Mouse (Mus musculus): ENCODE data around the gene Dennd6b. TPM values are rescaled to one million over a fixed set of nuclear protein-coding genes. Genes with fewer than 3 reads are reported as not detected.

Gene Dennd6b
- total RNA-seq (2015) (0.71 and 1.4 TPM in 2 replicates), total RNA-seq (2017) (0.59 and 0.89 TPM in 2 replicates)

GRCm38 (mm10) chr15:89196313-89196706 lies at the start of gene Dennd6b:
TSS of gene Dennd6b (minus strand) at chr15:89196496.
- ATAC-seq (ENCODE audit: poor library complexity, severe bottlenecking), result peak; percentile 98

DNA sequence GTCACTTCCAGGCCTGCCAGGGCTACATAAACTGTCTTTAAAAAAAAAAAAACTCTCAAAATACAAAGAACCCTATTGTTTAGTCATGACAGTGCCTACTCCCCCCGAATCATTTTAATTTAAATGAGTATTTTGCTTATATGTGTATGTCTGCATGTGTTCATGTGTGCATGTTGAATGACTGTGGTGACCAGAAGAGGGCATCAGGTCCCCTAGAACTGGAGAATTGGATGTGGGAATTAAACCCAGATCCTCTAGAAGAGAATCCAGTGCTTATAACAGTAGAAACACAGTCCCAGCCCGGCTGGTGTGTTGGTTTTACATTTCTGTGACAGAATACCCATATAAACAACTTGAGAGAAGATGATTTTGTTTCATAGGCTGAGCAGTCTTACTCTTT lies 44.7 kb upstream of the Dennd6b start:
- ATAC-seq (ENCODE audit: poor library complexity, severe bottlenecking), result no peak

DNA sequence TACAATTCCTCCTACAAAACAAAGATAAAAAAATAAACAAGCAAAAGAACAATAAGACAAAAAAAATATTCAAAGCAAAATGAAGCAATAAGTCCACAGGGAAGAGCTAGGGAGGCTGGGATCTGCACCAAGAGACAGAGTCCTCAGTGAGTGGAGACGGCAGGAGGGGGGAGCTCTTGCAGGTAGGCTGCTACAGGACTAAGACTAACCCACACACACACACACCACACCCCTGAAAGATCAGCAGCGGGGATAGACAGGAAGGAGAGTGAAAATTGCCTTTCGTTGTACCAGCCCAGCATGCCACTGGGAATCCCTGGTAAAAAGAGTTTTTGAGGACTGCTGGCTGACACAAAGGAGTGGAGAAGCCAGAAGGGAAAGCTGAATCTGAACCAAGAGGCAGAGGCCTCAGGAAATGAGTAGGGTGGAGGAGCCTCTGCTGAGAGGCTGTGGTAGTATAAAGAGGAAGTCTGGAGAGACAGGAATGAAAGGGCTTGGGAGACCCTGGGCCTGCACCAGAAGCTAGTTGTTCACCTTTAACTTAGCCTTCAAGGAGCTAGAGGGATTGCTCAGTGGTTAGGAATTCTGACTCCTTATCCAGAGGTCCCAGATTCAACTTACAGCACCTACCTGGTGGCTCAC lies 43.6 kb upstream of the Dennd6b start:
- ATAC-seq (ENCODE audit: poor library complexity, severe bottlenecking), result peak; percentile 87

- ATAC-seq (ENCODE audit: poor library complexity, severe bottlenecking), result no peak
These were observed 37.8 kb upstream of the Dennd6b start for GRCm38 (mm10) chr15:89234052-89234451.

- no peak for ATAC-seq (ENCODE audit: poor library complexity, severe bottlenecking)
These were observed 37.3 kb upstream of the Dennd6b start for GRCm38 (mm10) chr15:89233586-89233985.

DNA sequence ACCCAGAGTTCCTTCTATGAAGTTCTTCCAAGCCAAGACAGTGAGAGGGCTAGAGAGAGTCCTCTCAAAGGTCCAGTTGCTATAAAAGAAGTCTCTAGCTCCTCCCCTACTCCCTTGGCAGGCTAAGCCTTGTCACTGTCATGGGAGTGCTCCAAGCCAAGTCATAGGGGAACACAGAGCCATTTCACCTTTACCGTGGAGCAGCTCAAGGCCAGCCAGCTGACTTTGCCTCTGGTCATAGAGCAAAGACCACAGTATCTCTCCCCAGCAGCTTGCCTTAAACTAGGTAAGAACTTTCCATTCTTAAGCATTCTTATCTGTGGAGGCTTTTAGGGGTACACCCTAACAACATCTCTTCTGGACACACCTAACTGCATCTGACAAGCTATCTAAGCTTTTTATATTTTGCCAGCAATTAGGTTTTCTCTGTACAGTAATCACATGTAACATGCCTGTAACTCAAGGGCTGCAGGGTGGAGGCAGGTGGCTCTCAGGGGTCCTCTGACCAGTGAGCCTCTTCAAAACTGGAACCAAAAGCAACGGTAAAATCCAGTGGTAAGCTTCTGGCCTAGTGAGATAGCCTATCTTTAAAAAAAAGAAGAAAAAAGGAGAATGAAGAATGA lies 19.4 kb upstream of the Dennd6b start:
- no peak for ATAC-seq (ENCODE audit: poor library complexity, severe bottlenecking)

DNA sequence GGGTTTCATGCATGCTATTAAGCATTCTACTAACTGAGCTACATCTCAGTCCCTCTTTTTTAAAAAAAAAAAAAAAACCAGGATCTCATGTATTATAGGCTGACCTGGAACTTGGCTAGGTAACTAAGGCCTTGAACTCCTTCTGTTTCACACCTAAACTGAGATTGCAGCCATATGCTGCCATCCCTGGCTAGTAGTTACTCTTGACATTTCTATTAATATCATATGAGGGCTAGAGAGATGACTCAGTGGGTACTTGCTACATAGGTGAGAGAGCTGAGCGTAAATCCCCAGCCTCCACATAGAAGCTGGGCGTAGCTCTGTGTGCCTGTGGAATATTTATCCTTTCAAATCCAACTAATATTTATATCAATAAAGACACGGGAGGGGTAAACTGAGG lies 18.7 kb upstream of the Dennd6b start:
- no peak for ATAC-seq (ENCODE audit: poor library complexity, severe bottlenecking)

GRCm38 (mm10) chr15:89213517-89213916 lies 17.2 kb upstream of the Dennd6b start:
- no peak for ATAC-seq (ENCODE audit: poor library complexity, severe bottlenecking)

DNA sequence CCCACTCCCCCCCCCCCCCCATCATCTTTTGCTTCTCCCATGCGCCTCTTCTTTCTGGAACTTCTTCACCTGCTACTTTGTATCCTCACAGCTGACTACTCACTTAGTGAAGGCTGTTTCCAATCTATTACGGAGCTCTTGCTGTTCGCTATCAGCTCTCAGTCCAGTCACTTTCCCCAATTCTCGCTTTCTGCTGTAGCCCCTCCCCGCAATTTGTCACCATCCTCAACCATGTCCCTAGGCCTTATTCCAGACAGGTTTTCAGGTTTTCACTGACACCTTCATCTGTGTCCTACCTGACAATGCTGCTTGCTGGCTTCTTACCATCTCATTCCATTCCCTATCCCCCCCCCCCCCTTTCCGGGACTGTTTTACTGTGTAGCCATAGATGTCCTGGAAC lies 16.2 kb upstream of the Dennd6b start:
- no peak for ATAC-seq (ENCODE audit: poor library complexity, severe bottlenecking)

GRCm38 (mm10) chr15:89211716-89212461 lies 15.6 kb upstream of the Dennd6b start:
- ATAC-seq (ENCODE audit: poor library complexity, severe bottlenecking), result peak; percentile 27; the same call in 1 of the 2 replicates

DNA sequence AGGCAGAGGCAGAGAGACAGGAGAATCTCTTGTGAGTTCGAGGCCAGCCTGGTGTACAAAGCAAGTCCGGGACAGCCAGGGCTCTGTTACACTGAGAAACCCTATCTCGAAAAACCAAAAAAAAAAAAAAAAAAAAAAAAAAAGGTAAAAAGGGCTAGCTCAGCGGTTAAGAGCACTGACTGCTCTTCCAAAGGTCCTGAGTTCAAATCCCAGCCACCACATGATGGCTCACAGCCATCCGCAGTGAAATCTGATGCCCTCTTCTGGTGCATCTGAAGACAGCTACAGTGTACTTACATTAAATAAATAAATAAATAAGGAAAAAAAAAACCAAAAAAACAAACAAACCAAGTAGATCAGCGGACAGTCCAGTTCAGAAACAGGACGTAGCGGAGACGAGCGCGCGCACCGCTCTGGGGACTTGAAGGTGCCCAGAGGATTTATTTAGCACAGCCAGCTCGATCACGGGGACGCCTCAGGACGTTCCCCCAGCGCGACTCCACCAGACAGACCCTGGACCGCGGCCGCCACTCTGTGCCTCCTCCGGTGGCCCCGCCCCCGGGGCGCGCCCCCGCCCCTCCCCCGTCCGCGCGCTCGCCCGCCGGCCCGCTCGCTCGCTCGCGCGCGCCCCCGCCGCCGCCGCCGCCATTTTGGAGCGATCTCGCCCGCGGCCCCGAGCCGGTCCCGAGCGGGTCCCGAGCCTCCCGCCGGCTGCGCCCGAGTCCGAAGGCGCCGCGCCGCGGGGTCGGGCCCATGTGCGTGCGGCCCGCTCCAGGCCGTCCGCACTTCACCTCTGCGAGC lies 14.8 kb upstream of the Dennd6b start, which contains the start of gene Ppp6r2:
Gene Ppp6r2 (plus strand): TSS at position 639 of the 801 bp plus-strand sequence.
- peak; percentile 79 for ATAC-seq (ENCODE audit: poor library complexity, severe bottlenecking)

- peak; percentile 59 for ATAC-seq (ENCODE audit: poor library complexity, severe bottlenecking)
These were observed 13.8 kb upstream of the Dennd6b start for GRCm38 (mm10) chr15:89209886-89210761.

DNA sequence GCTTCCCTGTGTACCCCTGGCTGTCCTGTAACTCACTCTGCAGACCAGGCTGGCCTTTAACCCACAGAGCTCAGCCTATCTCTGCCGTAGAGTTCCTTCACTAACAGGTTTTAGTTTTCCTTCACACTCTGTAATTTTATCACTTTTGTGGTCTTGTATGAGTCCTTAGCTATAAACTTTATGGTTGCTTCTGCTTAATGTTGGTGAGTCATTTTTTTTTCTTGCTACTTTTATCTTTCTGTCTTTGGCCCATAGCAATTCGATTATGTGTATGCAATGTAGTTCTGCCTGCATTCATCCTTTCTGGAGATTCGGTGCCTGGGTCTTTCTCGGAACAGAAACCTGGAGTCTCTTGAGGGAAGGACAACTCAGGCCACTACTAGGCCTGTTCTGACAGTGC lies 11.2 kb upstream of the Dennd6b start:
- ATAC-seq (ENCODE audit: poor library complexity, severe bottlenecking), result no peak

- ATAC-seq (ENCODE audit: poor library complexity, severe bottlenecking), result no peak
These were observed 760 bp upstream of the Dennd6b start for GRCm38 (mm10) chr15:89197056-89197455.

DNA sequence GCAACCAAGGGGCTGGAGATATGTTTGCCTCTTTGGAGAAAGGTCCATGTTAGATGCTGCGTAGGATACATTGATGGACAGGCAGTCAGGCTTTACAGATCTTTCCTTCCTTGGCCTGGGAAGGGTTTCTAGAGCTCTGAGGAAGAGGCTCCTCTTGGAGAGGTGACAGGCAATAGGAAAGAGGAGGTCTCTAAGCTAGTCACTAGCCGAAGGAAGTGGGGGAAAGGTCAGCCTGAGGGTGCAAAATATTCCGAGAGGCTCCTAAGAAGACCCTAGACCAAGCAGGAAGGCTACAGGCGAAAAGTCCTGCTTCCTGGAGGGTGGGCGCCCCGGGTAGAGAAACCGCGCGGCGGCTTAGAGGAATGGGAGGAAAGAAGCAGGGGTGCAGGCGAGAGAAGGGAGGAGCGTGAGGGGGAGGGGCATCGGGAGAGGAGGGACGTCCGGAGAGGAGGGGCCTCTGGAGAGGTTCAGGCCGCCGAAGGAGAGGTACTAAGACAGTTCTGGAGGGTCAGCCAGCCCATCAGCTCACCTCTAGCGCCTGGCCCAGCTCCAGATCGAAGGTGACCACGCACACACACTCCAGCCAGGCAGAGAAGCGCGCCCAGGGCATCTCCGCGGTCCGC lies 495 bp downstream of the Dennd6b start:
- peak; percentile 84 for ATAC-seq (ENCODE audit: poor library complexity, severe bottlenecking)

- ATAC-seq (ENCODE audit: poor library complexity, severe bottlenecking), result no peak
These were observed 1.0 kb downstream of the Dennd6b start for GRCm38 (mm10) chr15:89195261-89195681.

DNA sequence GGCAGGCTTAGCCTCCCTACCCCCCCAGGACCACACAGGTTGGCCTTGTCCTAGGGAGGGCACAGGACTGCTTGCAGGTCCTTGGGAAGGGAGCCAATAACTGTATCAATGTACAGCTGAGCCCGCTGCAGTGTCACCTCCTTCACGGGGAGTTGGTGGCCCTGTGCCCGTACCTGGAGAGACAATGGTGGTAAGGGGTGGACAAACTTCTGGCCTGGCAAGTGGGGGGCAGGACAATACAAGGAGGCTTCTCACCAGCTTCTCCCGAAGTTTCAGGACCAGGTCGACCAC lies 11.4 kb downstream of the Dennd6b start:
- no peak for ATAC-seq (ENCODE audit: poor library complexity, severe bottlenecking)

DNA sequence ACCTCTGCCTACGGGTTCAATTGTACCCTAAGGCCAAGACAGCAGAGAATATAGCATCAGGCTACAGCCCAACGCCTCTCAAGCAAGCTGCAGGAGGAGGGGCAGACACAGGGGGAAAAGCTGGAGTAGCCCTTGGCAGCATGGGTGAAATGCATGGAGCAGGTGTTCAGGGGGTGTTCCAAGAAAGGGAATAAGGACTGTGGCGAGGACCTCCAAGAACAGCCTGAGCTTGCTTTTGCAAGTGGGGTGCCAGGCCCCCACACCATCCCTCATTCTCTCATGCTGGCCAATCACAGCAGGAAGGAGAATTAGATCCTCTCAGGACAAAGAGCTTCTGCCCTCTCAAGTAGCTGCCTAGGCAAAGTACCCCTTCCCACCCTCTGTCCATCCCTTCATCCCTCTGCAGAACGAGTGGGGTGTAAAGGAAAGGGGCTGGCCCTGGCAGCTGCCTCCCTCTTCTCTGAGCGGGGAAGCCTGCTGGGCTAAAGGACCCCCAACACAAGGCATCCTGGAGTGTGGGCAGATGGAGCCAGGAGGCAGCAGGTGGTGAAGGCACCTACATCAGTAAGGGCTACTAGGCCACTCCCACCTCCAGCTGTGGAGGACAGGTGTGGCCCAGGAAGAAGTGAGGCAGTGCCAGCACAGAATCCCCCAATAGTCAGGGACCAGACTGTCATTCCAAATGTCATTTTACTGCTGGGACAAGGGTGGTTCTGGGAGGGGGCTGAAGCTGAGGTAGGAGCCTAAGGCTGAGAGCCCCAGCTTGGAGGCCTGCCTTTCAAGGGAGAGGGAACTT lies 12.0 kb downstream of the Dennd6b start:
- no peak for ATAC-seq (ENCODE audit: poor library complexity, severe bottlenecking)

DNA sequence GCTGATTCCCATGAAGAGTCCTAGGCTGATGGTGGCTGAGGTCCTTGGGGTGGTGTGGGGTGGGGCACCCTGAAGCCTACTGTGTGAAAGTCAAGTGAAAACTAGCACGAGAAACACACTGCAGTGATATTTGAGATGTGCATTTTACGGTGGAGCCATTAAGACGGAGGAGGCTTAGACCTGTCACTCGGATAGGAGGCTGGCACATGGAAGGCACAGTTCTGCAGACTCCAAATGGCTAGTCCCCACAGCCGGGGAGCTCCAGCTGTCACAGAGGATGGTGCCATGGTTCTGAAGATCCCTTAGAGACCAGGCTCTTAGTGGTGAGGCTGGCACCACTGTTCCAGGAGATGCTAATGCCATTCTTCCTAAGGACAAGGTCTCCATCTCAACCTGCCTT lies 13.5 kb downstream of the Dennd6b start:
- no peak for ATAC-seq (ENCODE audit: poor library complexity, severe bottlenecking)

All from megakaryocyte, adult 5-6 weeks (primary cell).